16 mouse cellular contexts compared by ENCODE assay signal in the genomic region with DNA sequence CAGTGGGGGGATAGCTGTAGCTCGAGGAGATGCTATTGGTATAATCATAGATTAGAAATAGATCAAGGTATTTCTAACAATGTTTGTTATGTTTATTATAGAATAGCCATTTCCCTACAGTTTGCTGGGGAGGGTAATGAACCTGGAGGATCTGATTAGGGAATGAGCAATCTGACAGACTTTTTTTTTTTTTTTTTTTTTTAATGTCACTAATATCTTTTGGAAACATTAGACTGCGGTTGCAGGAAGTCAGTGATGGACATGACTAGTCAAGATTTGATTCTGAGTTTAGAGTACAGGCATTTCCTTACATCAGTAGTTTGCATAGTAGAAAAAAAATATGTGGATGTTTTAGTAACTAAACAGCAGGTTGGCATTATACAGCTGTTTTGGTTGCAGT.
"Had no signal": no experiment of that assay in that cellular context is flagged by ENCODE, and none has a peak within 500 bp of the region (broad histone marks: within the 10 kb centered on the region; RNA-seq: fewer than 3 reads in every experiment).

No protein-coding gene starts in this region.

- H3K9ac ChIP-seq: neural tube, embryonic 13.5 days; neural tube, embryonic 15.5 days; stomach, embryonic 15.5 days had no signal

- DNase-seq: retina, postnatal 1 day; right cerebral cortex, adult 18-20 months; right cerebral cortex, postnatal 14 days; right cerebral cortex, postnatal 25 days; right cerebral cortex, postnatal 4 days; spleen, adult 18-20 months; thymus, adult 18-20 months; thymus, adult 2 months; thymus, postnatal 14 days; thymus, postnatal 25 days; thymus, postnatal 36 days; thymus, postnatal 4 days had no signal

- H3K4me1 ChIP-seq: neural tube, embryonic 13.5 days; neural tube, embryonic 15.5 days; stomach, embryonic 15.5 days had no signal

- H3K4me3 ChIP-seq: neural tube, embryonic 13.5 days; neural tube, embryonic 15.5 days; stomach, embryonic 15.5 days had no signal

- H3K27me3 ChIP-seq: neural tube, embryonic 13.5 days; neural tube, embryonic 15.5 days; stomach, embryonic 15.5 days had no signal

- H3K36me3 ChIP-seq: neural tube, embryonic 13.5 days; neural tube, embryonic 15.5 days; stomach, embryonic 15.5 days had no signal

- H3K9me3 ChIP-seq: neural tube, embryonic 15.5 days; stomach, embryonic 15.5 days had no signal

- H3K27ac ChIP-seq: neural tube, embryonic 13.5 days; neural tube, embryonic 15.5 days; stomach, embryonic 15.5 days; stomach, postnatal 0 days had no signal
